Mouse (Mus musculus) bone marrow, adult 2 months (tissue): ENCODE results near the gene Rilp. TPM values are rescaled to one million over a fixed set of nuclear protein-coding genes. Genes with fewer than 3 reads are reported as not detected.

ENCODE experiments used
- H3K27ac ChIP-seq: fragments of 200-500 bp; 2 replicates; pipeline ENCODE4 v1.5.1; 2012; ENCODE audit warnings: low read depth, mild to moderate bottlenecking, control low read depth, inconsistent platforms, low read length; ENCODE audit not compliant: control insufficient read depth, poor library complexity, insufficient read depth
- H3K4me1 ChIP-seq: fragments of 200-500 bp; 2 replicates; pipeline ENCODE4 v1.6.1; 2011; ENCODE audit warnings: low read length; ENCODE audit not compliant: control insufficient read depth, insufficient read depth
- H3K4me3 ChIP-seq: fragments of 200-500 bp; replicated peaks from 2 replicates; pipeline ENCODE3; 2011; ENCODE audit warnings: mild to moderate bottlenecking, low read depth, low read length, control low read depth; ENCODE audit not compliant: control insufficient read depth
- CTCF ChIP-seq: fragments of 200-500 bp; IDR thresholded peaks from 2 replicates; pipeline ENCODE4 v1.5.1; 2011; ENCODE audit warnings: low read length, control low read depth; ENCODE audit not compliant: control insufficient read depth, insufficient read depth
- POLR2A ChIP-seq: fragments of 200-500 bp; IDR thresholded peaks from 2 replicates; pipeline ENCODE4 v1.6.1; 2011; ENCODE audit warnings: low read depth, mild to moderate bottlenecking, control low read depth, low read length, borderline replicate concordance; ENCODE audit not compliant: control insufficient read depth
- WGBS: fragments of 180-500 bp; shearing (Covaris S2); methylation state at CpG from one replicate; pipeline ENCODE4 v1.1.7; 2018; 5-methylcytosine and 5-hydroxymethylcytosine counted together
- polyA plus RNA-seq: library from polyadenylated mRNA; stranded (reverse); fragments of >200 nt; gene quantifications from 2 replicates; pipeline ENCODE4 v1.2.4, GENCODE M21; 2011; ENCODE audit warnings: low replicate concordance; ENCODE audit not compliant: missing spikeins, insufficient read depth, insufficient read length

Gene Rilp
- polyA plus RNA-seq, 1 experiment, result 3.2 TPM

DNA sequence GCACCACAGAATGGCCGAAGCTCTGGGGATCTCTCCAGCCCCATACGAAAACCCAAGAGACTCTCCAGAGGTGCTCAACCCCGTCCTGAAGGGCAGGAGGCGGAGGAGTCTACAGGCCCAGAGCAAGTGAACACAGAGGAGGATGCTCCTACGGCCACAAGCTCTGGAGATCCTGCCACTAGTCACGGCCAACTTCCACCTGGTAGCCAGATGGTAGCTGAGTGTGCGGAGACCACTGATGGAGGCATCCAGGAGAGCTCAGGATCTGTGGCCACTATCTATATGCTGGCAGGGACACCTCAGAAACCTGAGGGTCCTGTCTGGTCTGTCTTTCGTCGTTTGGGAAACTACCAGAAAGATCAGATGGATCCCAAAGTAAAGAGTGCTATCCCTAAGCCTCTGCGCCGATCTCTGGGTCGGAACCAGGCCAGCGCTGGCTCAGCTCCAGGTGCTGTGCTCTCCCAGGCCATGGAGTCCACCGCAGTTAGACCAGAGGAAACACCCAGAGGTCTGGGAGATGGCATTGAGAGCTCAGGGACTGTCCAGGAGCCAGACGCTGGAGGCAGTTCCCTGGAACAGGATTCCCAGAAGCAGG, 15.7 kb downstream of the Rilp start:
- WGBS, result 85% methylated on average over 15 of the region's 15 CpGs
- Histone ChIP-seq H3K27ac (no peak overlapping the region), H3K4me1 (no peaks in the 10 kb centered on the region), H3K4me3 (no peak overlapping the region)
- no peak for TF ChIP-seq CTCF
- no peak for TF ChIP-seq POLR2A

- TF ChIP-seq CTCF, result no peak
- no peak for TF ChIP-seq POLR2A
- WGBS, result 78% methylated on average over 6 of the region's 6 CpGs
- Histone ChIP-seq H3K27ac (no peak overlapping the region), H3K4me1 (no peaks in the 10 kb centered on the region), H3K4me3 (no peak overlapping the region)
These were observed 17.0 kb downstream of the Rilp start for GRCm38 (mm10) chr11:75526943-75527342.

DNA sequence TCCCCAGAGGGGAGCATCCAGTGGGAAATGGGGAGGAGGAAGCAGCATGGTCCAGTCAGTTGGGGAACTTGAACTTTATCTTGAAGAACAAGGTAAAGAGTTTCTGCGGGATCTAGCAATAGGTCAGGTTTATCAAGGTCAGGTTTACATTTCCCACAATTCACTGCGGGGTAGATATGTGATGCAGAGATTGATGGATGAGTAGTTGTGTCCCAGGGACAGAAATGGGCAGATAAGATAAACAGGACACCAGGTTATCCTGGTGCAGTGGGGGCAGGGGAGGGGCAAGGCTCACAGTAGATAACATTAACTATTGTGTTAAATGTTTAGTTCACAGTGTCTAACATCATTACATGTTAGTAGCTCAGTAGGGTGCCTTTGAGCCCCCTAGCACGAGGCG, 19.9 kb downstream of the Rilp start:
- Histone ChIP-seq H3K4me3 (no peak overlapping the region), H3K27ac (no peak overlapping the region), H3K4me1 (peaks cover 1% of the 10 kb centered on the region; the same call in 1 of the 2 replicates)
- WGBS, result 82% methylated on average over 4 of the region's 4 CpGs
- TF ChIP-seq POLR2A (no peak), CTCF (no peak)

GRCm38 (mm10) chr11:75530325-75530724, 20.4 kb downstream of the Rilp start:
- Histone ChIP-seq H3K4me3 (peak overlapping the region; percentile 72), H3K4me1 (peaks cover 1% of the 10 kb centered on the region; the same call in 1 of the 2 replicates), H3K27ac (peak overlapping the region; percentile 77)
- WGBS, result under 1% methylated on average over 10 of the region's 10 CpGs
- TF ChIP-seq CTCF (peak; percentile 99), POLR2A (0 out of 2 replicates have a peak, but pooled peaks have one; percentile 26)

DNA sequence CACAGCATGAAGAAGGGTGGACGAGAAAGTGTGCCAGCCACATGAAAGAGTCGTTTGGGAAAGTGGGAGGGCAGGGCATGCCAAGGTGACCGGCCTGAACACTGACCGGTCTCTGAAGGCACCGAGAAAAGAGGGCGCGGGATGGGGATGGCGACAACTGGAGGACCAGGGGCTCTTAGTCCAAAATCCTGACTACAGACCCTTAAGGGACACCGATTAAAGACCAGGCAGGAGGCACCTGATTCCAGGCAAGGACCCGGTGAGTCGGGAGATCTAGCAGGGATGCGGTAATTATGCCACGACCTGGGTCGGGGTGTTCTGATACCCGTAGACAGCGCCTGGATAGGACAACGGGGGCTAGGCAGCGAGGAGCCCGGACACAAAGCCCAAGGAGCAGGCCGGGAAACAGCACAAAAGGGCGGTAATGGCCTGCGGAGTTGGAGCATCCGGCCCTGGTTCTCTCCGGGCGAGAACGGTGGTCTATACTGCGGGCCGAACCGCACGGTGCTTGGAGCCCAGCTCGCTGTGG, 21.0 kb downstream of the Rilp start:
- TF ChIP-seq CTCF (no peak), POLR2A (0 out of 2 replicates have a peak, but pooled peaks have one; percentile 40)

GRCm38 (mm10) chr11:75531469-75532242, 21.8 kb downstream of the Rilp start, which contains the start of gene Slc43a2:
TSS of gene Slc43a2 (plus strand) at chr11:75531694.
- Histone ChIP-seq H3K27ac (peak within 1 kb of the TSS; percentile 77), H3K4me1 (peaks cover 1% of the 10 kb centered on the region; the same call in 1 of the 2 replicates), H3K4me3 (peak within 1 kb of the TSS; percentile 72)
- TF ChIP-seq CTCF (0 out of 2 replicates have a peak, but pooled peaks have one; percentile 1), POLR2A (peak; percentile 30; the same call in 1 of the 2 replicates)
- WGBS, result under 1% methylated on average over 62 of the region's 62 CpGs

More for the DNA sequence above, 21.0 kb downstream of the Rilp start:
- Histone ChIP-seq H3K4me3 (peak overlapping the region; percentile 72), H3K27ac (peak overlapping the region; percentile 77), H3K4me1 (peaks cover 1% of the 10 kb centered on the region; the same call in 1 of the 2 replicates)
- WGBS, result 1% methylated on average over 31 of the region's 31 CpGs

DNA sequence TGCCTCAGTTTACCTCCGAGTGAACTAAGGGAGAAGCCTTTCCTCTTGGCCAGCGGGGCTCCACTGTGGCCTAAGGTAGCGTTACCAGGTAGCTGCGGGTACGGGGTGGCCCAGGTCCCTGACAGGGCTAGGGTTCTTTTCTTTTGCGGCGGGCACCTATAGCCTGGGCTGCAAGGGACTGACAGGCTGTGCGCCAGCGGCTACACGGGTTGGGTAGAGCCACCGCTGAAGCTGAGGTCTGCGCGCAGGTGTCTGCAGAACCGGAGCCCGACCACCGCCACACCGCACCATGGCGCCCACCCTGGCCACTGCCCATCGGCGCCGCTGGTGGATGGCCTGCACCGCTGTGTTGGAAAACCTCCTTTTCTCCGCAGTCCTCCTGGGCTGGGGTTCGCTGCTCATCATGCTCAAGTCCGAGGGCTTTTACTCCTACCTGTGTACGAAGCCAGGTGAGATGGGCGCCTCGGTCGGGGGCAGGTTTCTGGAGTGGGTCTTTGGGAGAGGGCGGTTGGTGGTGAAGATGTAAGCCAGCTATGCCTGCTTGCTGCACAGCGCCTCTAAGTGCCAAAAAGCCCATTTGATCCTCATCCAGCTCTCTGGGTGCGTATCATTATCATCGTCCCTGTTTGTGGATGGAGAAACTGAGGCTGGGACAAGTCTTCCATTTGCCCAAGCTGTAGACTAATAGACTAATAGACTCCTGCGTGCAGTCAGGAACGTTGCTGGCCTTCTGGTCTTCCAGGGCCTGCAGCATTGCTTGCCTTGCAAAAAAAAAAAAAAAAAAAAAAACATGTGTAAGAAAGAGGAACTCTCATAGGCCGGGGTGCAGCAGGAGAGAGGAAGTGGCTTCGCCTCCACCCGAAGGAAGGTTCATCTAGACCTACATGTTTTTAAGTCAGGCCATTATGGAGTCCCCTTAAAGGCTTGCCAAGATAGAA, 22.7 kb downstream of the Rilp start:
- TF ChIP-seq CTCF (no peak), POLR2A (no peak; the same call in 1 of the 2 replicates)
- H3K4me1 ChIP-seq, result peaks cover 1% of the 10 kb centered on the region; the same call in 1 of the 2 replicates
- under 1% methylated on average over 38 of the region's 38 CpGs for WGBS

More for the DNA sequence above, 22.7 kb downstream of the Rilp start:
- peak overlapping the region; percentile 72 for H3K4me3 ChIP-seq
- peak overlapping the region; percentile 94 for H3K27ac ChIP-seq
